In the genomic region with DNA sequence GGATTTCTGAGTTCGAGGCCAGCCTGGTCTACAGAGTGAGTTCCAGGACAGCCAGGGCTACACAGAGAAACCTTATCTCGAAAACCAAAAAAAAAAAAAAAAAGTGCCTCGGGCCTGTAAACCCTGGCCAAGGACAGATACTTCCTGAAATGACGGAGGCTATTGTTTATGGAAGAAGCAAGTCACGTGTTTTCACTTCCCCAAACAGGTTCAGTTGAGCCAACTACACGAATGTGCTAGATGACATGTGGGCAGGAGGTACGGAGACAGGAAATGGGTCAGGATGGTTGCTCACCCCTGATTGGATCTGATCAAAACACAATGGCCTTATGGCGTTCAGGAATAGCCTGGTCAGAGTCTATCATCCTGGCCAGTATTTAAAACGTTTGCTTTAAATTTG, we compare ENCODE assay signal across 12 mouse cellular contexts. TPM values are rescaled to one million over a fixed set of nuclear protein-coding genes. Genes with fewer than 3 reads are reported as not detected.
DNase-seq lines count a peak whose midpoint lies in the region; ATAC-seq and TF ChIP-seq lines count a peak whose summit lies in the region.
"Had no signal": no experiment of that assay in that cellular context is flagged by ENCODE, and none has a peak within 500 bp of the region (broad histone marks: within the 10 kb centered on the region; RNA-seq: fewer than 3 reads in every experiment).

No protein-coding gene starts in this region.

- no peaks in the 10 kb centered on the region for H3K4me1 ChIP-seq in liver, adult 2 months (ENCODE audit: control insufficient read depth, insufficient read depth, low read length)
- peaks cover 3% of the 10 kb centered on the region; the same call in 1 of the 2 replicates for H3K4me1 ChIP-seq in heart, embryonic 16.5 days (ENCODE audit: control insufficient read depth, insufficient read depth, low read length)

- H3K36me3 ChIP-seq in liver, adult 2 months (ENCODE audit: control insufficient read depth, insufficient read depth, low read length) = no peaks in the 10 kb centered on the region
- H3K36me3 ChIP-seq in heart, embryonic 16.5 days (ENCODE audit: control insufficient read depth, insufficient read depth) = no peaks in the 10 kb centered on the region
- H3K36me3 ChIP-seq: embryonic facial prominence, embryonic 12.5 days; neural tube, embryonic 12.5 days had no signal

- WGBS in liver, adult 2 months = 62% methylated on average over 9 of the region's 9 CpGs
- 57% methylated on average over 9 of the region's 9 CpGs for WGBS in heart, embryonic 16.5 days

- no peaks in the 10 kb centered on the region for H3K79me2 ChIP-seq in liver, adult 2 months (ENCODE audit: control insufficient read depth, insufficient read depth, low read length)

- DNase-seq in liver, adult 2 months (ENCODE audit: extremely low read depth, low read depth, low spot score) = peak; percentile 46
- DNase-seq in liver = no peak
- peak; percentile 29 for DNase-seq in ZHBTc4 (ENCODE audit: low read depth, low spot score)
- no peak for DNase-seq in retina, embryonic 14.5 days (ENCODE audit: low spot score)
- no peak for DNase-seq in yolk sac, embryonic 10.5 days (ENCODE audit: low spot score)
- DNase-seq in frontal cortex, adult 2 months (ENCODE audit: extremely low spot score in 1 of 2, low spot score in 1 of 2) = no peak

- H3K27me3 ChIP-seq in liver, adult 2 months (ENCODE audit: control insufficient read depth, insufficient read depth, low read length) = no peaks in the 10 kb centered on the region
- H3K27me3 ChIP-seq in heart, embryonic 16.5 days (ENCODE audit: control insufficient read depth, insufficient read depth, low read length) = no peaks in the 10 kb centered on the region
- H3K27me3 ChIP-seq: embryonic facial prominence, embryonic 12.5 days; neural tube, embryonic 12.5 days had no signal

- no peak for TF ChIP-seq POLR2A in liver, adult 2 months (IDR thresholded peaks at IDR 0.05; ENCODE audit: extremely low read depth, insufficient read depth, low read length)

- no peak overlapping the region for H3K4me3 ChIP-seq in liver, adult 2 months (ENCODE audit: insufficient read depth, low read depth, low read length)
- no peak overlapping the region for H3K4me3 ChIP-seq in heart, embryonic 16.5 days (ENCODE audit: low read length)
- H3K4me3 ChIP-seq: embryonic facial prominence, embryonic 12.5 days; neural tube, embryonic 12.5 days had no signal

- no peak for TF ChIP-seq CTCF in liver, adult 2 months (IDR thresholded peaks at IDR 0.05; ENCODE audit: low read depth, low read length)

- H3K4me2 ChIP-seq in heart, embryonic 16.5 days (ENCODE audit: low read depth, low read length) = no peak overlapping the region
- H3K4me2 ChIP-seq: embryonic facial prominence, embryonic 12.5 days; neural tube, embryonic 12.5 days had no signal

- H3K27ac ChIP-seq in liver, adult 2 months (replicated peaks; ENCODE audit: insufficient read depth, low read depth, low read length) = no peak overlapping the region
- H3K27ac ChIP-seq in heart, embryonic 16.5 days (ENCODE audit: low read length) = peak overlapping the region; percentile 57
- H3K27ac ChIP-seq: embryonic facial prominence, embryonic 12.5 days; neural tube, embryonic 12.5 days had no signal

- ATAC-seq in heart, embryonic 16.5 days (replicated peaks; ENCODE audit: extremely low read depth, insufficient read depth, low FRiP score) = peak; percentile 50; the same call in 1 of the 2 replicates
- peak; percentile 91 for ATAC-seq in megakaryocyte progenitor cell, adult 5-6 weeks (replicated peaks; ENCODE audit: poor library complexity)

- H3K9ac ChIP-seq in liver, adult 2 months (ENCODE audit: low read depth, low read length) = no peak overlapping the region
- no peak overlapping the region for H3K9ac ChIP-seq in heart, embryonic 16.5 days (ENCODE audit: low read length)
- H3K9ac ChIP-seq: embryonic facial prominence, embryonic 12.5 days; neural tube, embryonic 12.5 days had no signal

- no peaks in the 10 kb centered on the region for H3K9me3 ChIP-seq in heart, embryonic 16.5 days (replicated peaks; ENCODE audit: control insufficient read depth, low read length)
- H3K9me3 ChIP-seq: embryonic facial prominence, embryonic 12.5 days; neural tube, embryonic 12.5 days had no signal

RNA-seq across cellular contexts. Expression of a gene that starts 1.9 kb away (rescaled TPM):
- 3.0 and 3.6 TPM in 2 replicates for total RNA-seq in liver, adult 2 months (2014; rRNA removed)
- polyA plus RNA-seq in liver, adult 2 months (2012; rRNA removed) = 0.60 and 1.2 TPM in 2 replicates
- 4.0 and 6.1 TPM in 2 replicates for polyA plus RNA-seq in heart, embryonic 16.5 days (2015; fragmentation: Nextera tagmentation; extraction: Ambion mirVana)
- total RNA-seq in megakaryocyte progenitor cell, adult 5-6 weeks (2015) = 85.0 and 90.4 TPM in 2 replicates
- total RNA-seq in megakaryocyte progenitor cell, adult 5-6 weeks (2017) = 101 and 119 TPM in 2 replicates
- polyA plus RNA-seq in frontal cortex, adult 2 months (2012; rRNA removed) = 4.8 and 6.6 TPM in 2 replicates

RNA-seq across cellular contexts. Expression of a gene that starts 31.8 kb away (rescaled TPM):
- 86.9 and 103 TPM in 2 replicates for total RNA-seq in liver, adult 2 months (2014; rRNA removed)
- polyA plus RNA-seq in liver, adult 2 months (2012; rRNA removed) = 24.9 and 27.8 TPM in 2 replicates
- polyA plus RNA-seq in heart, embryonic 16.5 days (2015; fragmentation: Nextera tagmentation; extraction: Ambion mirVana) = 196 and 229 TPM in 2 replicates
- 264 and 298 TPM in 2 replicates for total RNA-seq in megakaryocyte progenitor cell, adult 5-6 weeks (2015)
- total RNA-seq in megakaryocyte progenitor cell, adult 5-6 weeks (2017) = 127 and 137 TPM in 2 replicates
- 93.2 and 107 TPM in 2 replicates for polyA plus RNA-seq in frontal cortex, adult 2 months (2012; rRNA removed)

RNA-seq across cellular contexts. Expression of a gene that starts 32.0 kb away (rescaled TPM):
- total RNA-seq in liver, adult 2 months (2014; rRNA removed) = 10.2 and 13.7 TPM in 2 replicates
- 3.4 and 4.2 TPM in 2 replicates for polyA plus RNA-seq in liver, adult 2 months (2012; rRNA removed)
- polyA plus RNA-seq in heart, embryonic 16.5 days (2015; fragmentation: Nextera tagmentation; extraction: Ambion mirVana) = 60.1 and 61.0 TPM in 2 replicates
- total RNA-seq in megakaryocyte progenitor cell, adult 5-6 weeks (2015) = 1.3 and 1.6 TPM in 2 replicates
- 1.4 and 2.7 TPM in 2 replicates for total RNA-seq in megakaryocyte progenitor cell, adult 5-6 weeks (2017)
- polyA plus RNA-seq in frontal cortex, adult 2 months (2012; rRNA removed) = 60.8 and 63.0 TPM in 2 replicates

RNA-seq across cellular contexts. Expression of a gene that starts 47.8 kb away (rescaled TPM):
- total RNA-seq in liver, adult 2 months (2014; rRNA removed) = not detected in 2 replicates
- 0.07 TPM in 1 of 2 replicates, not detected in the other for polyA plus RNA-seq in liver, adult 2 months (2012; rRNA removed)
- polyA plus RNA-seq in heart, embryonic 16.5 days (2015; fragmentation: Nextera tagmentation; extraction: Ambion mirVana) = not detected in 2 replicates
- total RNA-seq in megakaryocyte progenitor cell, adult 5-6 weeks (2015) = not detected in 2 replicates
- total RNA-seq in megakaryocyte progenitor cell, adult 5-6 weeks (2017) = not detected in 2 replicates
- not detected in 2 replicates for polyA plus RNA-seq in frontal cortex, adult 2 months (2012; rRNA removed)
- total RNA-seq: layer of hippocampus, postnatal 14 days had no signal
- polyA plus RNA-seq: embryonic facial prominence, embryonic 12.5 days; neural tube, embryonic 12.5 days; urinary bladder, adult 2 months had no signal

Comparison
In these comparisons a context has a peak if more than half of its experiments do, and no peak if none do; other contexts are left out.
1. DNase-seq: peak in liver, adult 2 months (single experiment) and ZHBTc4 (single experiment); none in liver (single experiment), retina, embryonic 14.5 days (single experiment), yolk sac, embryonic 10.5 days (single experiment) and frontal cortex, adult 2 months (0 of 2).
2. RNA of a gene that starts 32.0 kb away (polyA plus RNA-seq): 60.8 to 63.0 TPM in frontal cortex, adult 2 months and 60.1 to 61.0 TPM in heart, embryonic 16.5 days; 3.4 to 4.2 TPM in liver, adult 2 months; every median in the first group is over 10 times any median in the second.